Mouse (Mus musculus) right cerebral cortex, postnatal 4 days (tissue): ENCODE results near the gene B4galnt4.
"Not testable (repeated sequence)": the region's sequence is repeated elsewhere in the genome, so short reads cannot be mapped to it uniquely, and the experiment has no call there.

Experiments
- DNase-seq: peaks from one replicate; pipeline ENCODE4 v3.0.0-alpha.2; 2022

Gene B4galnt4

DNA sequence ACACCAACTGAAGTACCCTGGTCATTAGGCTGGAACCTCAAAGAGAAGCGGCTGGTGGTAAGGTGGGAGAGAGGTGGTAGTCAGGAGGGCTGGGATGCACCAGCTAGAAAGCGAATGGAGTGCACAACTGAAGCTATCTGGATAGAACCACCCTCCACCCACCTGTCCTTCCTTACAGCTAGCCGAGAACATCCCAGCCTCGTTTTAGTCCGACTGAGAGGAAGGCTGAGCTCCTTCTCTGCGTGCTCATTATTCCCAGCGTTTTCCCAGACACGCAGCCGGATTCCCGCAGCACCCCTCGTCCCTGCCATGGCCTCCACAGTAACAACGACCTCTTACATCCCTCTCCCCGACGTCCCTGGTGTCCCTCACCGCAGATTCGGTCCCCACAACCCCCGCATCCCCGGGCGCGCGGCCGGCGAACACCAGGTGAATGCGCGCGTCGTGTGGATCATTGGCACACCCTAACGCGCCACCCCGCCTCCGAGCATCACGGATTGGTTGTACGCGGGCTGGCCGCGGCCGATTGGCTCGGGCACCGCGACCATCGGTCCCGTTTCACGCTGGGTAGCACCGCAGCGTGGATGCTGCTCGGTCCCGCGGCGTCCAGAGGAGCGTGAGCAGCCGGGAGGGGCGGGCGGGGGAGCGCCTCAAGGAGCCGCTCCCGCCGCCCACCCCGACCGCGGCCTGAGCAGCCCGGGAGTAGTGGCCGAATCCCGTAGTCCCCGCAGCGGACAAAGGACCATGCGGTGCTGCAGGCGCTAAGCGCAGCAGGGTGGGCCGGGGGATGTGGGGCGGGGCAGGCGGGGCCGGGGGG is at the start of gene B4galnt4:
TSS of gene B4galnt4 (plus strand) at position 679 of the 817 bp plus-strand sequence.
- peak; percentile 92 for DNase-seq

DNA sequence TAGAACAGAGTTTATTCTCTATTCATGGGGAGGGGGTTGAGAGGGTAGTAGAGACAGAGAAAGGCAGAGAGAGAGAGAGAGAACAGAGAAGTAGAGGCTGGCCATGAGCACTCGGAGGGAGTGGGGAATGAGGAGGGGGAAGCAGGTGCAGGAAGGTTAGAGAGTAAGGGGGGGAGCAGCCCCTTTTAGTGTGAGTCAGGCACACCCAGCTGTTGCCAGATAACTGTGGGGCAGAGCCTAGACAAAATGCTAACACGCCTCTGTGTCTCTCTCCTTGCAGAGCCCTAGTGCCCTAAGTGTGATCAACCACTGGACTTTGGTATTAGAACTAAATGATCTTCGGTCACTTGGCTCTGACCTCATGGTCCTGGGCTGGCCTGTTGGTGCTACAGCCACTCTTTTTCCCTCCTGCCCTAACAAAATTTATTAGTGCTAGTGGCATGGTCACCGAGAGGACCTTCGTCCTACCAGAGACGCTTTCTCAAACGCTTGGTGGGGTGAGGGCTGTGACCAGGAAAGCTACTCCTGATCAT is 49.6 kb upstream of the B4galnt4 start:
- no peak for DNase-seq

DNA sequence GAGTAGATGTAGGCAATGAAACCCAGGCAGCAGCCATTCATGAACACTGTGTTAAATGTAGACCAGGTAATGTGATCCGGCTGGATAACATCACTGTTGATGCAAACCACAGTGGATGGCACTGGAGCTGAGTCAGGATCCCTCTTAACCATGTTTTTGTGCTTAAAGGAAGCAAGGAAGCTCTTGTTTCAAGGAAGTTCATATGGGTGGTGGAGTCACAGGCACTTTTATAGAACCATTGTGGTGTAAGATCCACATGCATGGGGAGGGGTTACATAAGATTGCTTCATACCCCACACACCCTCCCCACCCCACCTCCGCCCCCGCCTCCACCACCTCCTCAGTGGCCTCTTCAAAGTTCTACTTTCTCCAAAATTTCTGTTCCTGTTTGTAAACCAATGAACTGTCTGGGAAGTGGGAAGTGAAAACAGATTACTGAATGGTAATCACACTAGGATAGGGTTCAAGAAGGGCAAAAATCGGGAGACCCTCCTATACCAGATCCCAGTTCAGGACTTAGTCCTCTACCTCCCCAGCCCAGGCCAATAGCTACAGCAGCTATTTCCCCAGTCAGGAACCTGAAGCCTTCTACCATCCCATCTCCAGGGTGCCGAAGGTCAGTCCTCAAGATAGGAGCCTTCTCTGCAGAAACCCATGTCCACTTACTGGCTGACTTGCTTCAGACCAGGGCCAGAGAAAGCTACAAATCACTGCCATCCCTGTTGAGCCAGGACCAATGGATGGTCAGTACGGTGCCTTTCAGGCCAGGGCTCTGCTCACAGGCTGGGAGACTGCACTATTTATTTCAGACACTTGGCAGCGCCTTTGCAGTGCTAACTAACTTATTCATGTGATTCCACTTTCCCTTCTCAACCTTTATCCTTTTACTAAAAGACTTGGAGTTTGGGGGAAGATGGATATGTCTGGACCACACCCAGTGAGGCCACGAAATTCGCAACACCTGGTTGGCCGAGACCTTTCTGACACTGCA is 43.9 kb upstream of the B4galnt4 start:
- DNase-seq = no peak

DNA sequence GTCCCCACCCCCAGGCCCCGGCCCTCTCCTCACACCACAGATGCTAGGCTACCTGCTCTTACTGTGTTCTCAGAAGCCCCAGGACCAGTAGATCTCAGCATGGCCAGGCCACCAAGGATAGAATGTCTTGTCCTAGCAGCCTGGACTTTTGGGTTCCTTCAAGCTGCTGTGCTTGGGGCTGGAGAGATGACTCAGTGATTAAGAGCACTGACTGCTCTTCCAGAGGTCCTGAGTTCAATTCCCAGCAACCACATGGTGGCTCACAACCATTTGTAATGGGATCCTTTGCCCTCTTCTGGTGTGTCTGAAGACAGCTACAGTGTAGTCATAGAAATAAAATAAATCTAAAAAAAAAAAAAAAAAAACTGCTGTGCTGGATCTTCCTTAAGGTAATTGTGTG is 43.1 kb upstream of the B4galnt4 start, which contains the start of gene Ifitm6:
TSS of gene Ifitm6 (minus strand) at position 101 of the 400 bp plus-strand sequence.
- not testable (repeated sequence) for DNase-seq

DNA sequence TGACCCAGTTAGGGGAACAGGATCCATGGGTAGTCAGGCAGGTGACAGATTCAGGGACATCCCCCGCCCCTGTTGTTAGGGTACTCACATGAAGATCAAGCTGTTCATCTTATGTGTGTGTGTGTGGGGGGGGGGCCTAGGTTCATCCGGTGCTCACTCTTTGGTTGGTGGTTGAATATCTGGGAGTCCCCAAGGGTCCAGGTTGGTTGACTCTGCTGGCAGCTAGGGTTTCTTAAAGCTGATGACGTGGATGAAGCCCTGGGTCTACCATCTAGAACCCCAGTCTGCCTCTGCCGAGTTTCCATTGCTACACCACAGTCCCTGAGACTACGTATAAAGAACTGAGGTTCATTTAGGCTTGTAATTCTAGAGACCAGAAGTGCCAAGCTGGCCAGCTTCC is 41.9 kb upstream of the B4galnt4 start:
- DNase-seq = no peak

DNA sequence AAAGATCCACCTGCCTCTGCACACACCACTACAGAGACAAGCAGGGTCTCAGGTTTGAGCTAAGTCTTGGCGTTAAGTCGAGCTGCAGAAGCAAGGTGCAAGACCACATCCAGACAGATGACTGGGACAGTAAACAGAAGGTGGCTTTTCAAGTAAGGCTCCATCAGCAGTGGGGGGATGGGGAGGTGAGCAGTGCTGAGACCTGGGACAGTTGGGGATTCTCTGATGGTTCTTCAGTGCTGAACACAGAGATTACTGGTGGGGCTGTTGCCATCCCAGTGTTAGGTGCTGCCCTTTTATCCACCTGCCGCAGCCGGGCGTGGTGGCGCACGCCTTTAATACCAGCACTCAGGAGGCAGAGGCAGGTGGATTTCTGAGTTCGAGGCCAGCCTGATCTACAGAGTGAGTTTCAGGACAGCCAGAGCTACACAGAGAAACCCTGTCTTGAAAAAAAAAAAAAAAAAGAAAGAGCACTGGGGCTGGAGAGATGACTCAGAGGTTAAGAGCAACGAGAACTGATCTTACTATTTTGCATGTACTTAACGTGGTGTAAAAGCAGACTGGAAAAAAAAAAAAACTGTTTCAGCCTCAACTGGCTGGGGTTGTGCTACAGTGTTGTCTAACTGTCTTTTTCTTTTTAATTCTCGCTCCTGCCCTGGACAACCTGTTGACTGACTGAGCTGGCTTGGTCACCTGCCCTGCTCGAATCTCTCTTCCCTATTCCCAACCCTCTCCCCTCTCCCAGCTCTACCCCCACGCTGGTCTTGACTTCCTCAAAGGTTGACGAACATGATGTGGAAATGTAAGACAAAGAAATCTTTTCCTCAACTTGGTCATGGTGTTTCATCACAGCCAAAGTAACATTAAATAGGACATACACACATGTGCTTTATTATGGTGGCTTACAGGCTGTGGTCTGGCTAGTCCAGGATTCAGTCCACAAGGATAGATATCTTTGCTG is 39.1 kb upstream of the B4galnt4 start:
- no peak for DNase-seq

DNA sequence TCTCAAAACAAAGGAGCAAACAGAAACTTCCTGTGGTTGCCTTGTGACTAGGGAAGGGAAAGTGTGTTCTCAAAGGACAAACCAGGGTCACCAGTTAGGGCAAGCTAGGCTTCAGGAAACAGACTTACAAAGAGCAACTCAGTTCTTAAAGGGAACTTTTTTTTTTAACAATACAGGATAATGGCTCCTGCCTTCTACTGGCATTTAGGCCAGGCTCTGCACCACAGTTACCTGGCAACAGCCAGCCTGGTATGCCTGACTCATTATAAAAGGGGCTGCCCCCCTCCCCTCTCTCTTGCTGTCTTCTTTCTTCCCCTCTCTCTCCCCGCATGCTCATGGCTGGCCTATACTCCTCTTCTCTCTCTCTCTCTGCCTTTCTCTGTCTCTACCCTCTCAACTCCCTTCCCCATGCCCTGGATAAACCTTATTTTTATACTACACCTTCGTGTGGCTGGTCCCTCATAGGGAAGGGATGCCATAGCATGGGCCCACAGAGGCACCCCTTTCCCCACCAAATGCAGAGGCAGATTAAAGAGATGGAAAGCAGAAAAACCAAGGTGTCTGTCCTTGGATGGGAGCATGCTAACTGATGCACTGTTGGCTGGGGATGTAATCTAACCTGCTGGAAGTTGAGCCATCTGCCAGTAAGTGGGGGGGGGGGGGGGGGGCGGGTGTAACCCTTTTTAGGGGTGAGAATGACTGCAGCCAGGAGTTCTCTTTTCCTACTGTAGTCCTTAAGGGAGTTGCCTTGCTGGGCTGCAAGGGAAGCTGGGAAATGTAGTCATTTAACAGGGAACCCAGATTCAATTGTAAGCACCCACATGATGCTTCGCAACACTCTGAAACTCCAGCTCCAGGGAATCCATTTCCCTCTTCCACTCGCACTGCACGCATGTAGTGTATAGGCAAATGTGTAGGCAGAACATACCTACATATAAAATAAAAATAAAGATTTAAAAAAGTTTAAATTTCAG is 35.8 kb upstream of the B4galnt4 start:
- DNase-seq = no peak

DNA sequence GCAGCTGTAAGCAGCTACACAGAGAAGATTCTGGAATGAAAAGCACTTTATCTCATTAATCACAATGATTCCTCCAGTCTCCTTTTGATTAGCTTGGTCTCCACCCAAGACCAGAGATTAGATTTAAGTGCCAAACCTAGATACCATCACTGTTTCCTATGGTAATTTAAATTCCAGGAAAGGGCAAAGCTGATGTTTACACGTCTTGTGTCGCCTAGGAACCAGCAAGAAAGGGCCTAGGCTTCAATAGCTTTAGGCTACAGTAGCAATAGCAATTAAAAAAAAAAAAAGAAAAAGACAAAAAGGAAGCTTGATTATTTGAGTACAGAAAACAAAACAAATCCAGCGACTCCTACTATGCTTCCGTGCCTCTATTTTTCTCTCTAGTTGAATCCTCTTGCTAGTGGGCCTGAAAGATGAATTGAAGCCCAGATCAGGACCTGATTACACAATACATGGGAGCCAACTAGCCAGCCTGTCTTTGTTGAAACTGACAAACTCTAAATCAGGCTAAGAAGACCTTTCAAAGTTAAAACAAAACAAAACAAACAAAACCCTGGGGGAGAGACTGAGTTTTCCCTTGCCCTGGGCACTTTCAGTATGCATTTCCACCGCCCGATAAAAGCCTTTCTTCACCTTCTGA is 34.7 kb upstream of the B4galnt4 start:
- DNase-seq = no peak

DNA sequence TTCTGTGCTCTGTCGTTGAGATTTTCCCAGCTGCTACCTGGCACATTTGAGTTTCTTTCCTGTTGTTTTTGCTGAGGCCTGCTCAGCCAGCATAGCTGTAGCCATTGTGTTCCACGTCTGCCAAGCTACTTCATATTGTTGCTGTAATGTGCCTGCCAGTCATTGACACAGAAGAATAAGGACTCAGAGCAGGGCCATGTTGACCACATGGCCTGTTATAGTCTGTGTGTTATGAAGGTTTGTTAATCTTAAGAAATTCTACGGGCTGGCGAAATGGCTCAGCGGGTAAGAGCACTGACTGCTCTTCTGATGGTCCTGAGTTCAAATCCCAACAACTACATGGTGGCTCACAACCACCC is 34.2 kb upstream of the B4galnt4 start:
- DNase-seq = no peak

DNA sequence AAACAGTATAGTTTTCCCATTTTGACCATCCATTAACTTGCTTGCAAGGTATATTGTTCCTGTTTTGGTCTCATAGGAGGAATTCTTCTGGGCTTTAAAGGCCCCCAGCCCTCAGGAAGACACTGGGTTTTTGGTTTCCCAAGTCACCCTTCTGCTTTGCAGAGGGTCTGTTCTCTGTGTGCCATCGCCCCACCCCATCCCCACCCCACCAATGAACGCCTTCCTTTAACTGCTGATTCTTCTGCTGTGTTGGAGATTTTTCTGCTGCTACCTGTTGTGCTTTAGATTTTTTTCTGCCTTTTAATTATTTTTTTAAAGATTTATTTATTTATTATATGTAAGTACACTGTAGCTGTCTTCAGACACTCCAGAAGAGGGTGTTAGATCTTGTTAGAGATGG is 32.1 kb upstream of the B4galnt4 start, which contains the start of gene Gm17387:
TSS of gene Gm17387 (plus strand) at position 301 of the 400 bp plus-strand sequence.
- no peak for DNase-seq

DNA sequence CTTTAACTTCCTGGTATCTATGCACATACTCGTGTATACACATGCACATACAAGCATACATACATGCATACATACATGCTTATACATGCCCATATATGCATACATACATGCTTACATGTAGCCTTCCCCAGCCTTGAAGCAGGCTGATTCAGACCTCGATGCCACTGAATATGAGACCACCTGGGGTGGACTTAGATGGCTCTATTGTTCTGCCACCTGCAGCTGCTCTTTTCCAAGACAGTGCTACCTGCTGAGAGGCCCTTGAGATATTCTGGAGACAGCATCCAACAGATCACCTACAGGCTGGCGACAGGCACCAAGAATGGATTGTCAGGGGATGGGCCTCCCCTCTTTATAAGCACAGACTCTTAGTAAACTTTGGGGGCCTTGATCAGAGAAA is 30.5 kb upstream of the B4galnt4 start:
- DNase-seq = no peak

DNA sequence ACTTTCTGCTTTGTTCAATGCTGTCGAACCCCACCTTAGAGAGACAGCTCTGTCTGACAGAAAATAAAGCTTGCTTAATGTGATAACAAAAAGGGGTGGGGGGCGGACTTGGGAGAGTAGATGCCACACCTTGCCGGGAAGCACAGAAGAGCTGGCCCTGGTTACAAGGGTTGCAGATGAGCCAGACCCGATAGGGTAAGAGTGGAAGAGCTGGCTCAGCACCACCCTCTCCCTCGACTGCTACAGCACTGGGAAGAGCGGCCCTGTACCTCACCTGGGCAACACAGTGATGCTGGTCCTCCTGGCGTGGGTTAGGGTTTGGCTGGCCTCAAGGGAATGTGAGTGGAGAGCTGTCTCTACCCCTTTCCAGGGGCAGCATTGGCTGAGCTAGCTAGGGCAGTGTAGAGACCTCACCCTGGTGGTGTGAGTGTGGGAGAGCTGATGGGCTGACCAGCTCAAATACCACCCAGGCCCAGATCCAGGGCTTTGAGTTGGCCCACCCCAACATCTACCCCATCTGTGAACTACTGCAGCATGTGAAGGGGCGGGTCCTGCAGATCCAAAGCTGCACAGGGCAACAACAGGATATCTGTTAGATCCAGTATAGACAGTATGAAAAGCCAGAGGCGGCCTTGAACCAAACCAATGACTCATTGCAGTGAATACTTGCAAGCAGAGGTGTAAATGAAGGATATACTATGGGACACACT is 28.3 kb upstream of the B4galnt4 start:
- DNase-seq = no peak

DNA sequence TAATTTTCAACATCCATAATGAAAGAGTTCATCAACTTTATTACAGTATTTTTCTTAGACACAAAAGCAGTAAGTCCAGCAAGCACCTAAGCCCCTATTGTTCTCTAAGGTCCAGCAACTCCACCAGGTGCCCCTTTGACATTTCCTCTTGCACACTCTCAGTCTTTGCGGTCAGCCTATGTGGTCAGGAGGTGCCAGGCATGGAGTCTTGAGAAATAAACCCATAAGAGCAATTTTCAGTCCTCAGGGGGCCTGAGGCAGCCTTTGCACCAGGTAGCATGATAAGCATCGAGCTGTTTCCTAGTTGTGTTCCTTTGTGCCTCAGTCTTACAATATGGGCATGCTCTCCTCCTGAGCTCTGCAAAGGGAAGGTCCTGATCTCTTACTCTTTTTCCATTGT is 24.3 kb upstream of the B4galnt4 start:
- DNase-seq = not testable (repeated sequence)

DNA sequence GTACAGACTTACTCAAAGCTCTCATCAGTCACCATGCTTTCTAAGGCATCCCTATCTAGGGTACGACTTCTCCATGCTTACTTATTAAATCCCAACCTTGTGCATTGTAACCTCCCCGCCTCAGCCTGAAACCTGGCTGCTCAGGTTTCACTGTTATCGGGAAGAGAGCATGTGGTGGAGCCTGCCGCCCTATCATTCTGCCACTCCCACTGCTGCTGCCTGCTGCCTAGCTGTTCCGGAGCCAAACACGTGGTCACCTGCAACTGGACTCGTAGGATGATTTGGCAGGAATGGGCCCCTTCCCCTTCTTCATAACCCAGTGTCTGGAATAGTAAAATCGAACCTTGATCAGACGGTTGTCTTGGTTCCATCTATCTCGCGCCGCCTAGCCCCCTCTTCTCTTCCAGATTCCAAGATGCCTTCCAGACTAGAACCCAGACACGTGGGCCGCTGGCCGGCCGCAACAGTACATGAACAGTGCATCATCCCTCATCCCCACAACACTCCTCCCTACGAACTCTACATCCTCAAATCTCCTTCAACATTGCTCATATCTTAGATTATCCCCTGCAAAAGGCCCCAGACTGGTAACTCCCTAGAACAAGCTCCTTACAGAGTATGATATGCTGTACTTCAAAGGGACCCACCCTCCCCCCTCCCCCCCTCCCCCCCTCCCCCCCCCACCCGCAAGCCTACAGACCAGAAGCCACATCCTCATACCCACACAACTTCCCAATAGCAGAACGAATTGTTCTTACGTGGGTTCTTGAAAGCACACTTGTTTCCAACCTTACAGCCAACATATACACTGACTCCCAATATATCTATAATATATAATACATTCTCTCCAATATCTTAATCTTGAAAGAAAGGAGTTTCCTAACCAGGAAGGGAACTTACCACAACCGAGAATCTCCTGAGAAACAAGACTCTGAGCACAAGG is 22.5 kb upstream of the B4galnt4 start:
- DNase-seq = no peak

DNA sequence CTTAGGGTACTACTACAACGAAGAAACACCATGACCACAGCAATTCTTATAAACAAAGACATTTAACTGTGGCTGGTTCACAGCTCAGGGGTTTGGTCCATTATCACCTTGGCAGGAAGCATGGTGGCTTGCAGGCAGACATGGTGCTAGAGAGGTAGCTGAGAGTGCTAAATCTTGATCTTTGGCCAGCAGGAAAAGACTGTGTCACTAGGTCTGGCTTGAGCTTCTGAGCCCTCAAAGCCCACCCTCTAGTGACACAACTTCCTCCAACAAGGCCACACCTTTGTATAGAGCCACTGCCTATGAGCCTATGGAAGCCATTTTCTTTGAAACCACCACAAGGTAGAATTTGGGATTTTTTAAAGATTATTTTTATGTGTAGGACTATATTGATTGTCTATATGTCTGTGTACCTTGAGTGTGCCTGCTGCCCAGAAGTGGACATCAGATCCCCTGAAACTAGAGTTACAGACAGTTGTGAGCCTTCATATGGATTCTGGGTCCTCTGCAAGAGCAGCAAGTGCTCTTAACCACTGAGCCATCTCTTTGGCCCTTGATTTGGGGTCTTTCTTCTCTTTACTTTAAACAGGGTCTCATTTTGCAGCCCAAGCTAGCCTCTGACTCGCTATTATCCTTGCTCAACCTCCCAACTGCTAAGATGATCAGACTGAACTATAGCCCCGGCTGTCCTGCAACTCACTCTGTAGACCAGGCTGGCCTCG is 21.4 kb upstream of the B4galnt4 start:
- no peak for DNase-seq

DNA sequence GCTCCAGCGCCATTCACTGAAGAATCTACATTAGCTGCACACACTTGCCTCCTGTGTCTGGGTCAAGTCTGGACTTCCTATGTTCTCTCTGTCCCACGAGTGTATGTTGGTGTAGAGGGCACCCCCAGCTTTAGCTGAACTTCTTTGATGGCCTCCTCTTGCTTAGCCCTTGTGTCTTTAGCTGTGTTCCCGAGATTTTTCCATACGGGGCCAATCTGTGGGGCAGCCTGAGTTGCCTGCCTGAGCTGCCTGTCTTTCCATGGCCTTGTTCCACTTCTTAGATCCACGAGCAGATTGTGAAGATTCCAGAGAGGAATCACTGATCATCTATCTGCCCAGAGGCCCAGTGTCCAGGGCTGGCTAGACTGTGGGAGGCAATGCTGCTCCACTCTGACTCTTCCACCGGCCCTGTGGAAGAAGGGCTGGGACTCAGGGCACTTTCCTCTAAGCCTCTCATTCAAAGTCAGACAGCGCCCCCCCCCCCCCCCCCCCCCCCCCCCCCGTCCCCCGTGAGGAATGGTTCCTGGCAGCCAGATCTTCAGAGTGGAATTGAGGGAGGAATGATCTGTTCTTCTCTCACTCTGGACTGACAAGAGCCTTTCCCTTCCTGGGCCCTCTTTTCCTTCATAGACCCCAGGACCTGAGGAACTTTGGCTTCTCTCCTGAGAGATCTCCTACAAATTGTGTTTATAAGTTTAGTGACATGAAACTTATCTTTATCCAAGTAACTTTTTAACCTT is 19.9 kb upstream of the B4galnt4 start:
- DNase-seq = no peak

DNA sequence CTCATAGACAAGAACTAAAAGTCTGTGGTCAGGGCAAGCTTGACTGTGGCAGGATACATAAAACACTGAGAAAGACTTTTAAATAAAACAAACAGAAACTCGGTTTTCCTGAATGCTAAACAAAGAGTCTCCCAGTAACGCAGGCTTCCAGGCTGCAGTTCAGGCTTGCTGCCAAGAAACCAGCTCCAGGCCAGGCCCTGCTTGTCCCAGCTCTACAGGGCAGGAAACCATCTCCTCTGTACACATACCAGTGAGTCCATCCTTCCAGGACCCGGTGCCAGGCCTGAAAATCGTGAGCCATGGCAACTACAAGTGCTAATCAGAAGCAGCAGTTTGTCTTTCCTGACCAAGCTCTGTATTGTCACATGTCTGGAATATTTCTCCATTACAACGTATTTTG is 19.2 kb upstream of the B4galnt4 start:
- DNase-seq = peak; percentile 52
